Mouse (Mus musculus): ENCODE data around the gene Ly6g6f.

GRCm38 (mm10) chr17:35070556-35071229 lies 14.7 kb downstream of the Ly6g6f start:
- TF ChIP-seq CTCF (IDR thresholded peaks at IDR 0.05 in 2 of 3, conservative IDR thresholded peaks at IDR 0.05 in 1 of 3; ENCODE audit: control insufficient read depth in 1 of 3, insufficient read depth in 1 of 3, low read depth in 2 of 3, low read length in 3 of 3, poor library complexity in 1 of 3, severe bottlenecking in 1 of 3) (no peak), GATA1 (IDR thresholded peaks at IDR 0.05; ENCODE audit: low read depth, low read length) (no peak), ZMIZ1 (IDR thresholded peaks at IDR 0.05; ENCODE audit: low read depth, low read length) (no peak), GABPA (IDR thresholded peaks at IDR 0.05; ENCODE audit: low read depth, low read length) (no peak), POLR2A (IDR thresholded peaks at IDR 0.05; ENCODE audit: control insufficient read depth in 1 of 2, insufficient read depth in 1 of 2, low read depth in 1 of 2, low read length in 2 of 2, poor library complexity in 1 of 2) (no peak), KAT2A (conservative IDR thresholded peaks at IDR 0.05; ENCODE audit: low read depth, low read length) (no peak), POLR2AphosphoS2 (IDR thresholded peaks at IDR 0.05; ENCODE audit: low read length) (no peak), MAZ (IDR thresholded peaks at IDR 0.05; ENCODE audit: low read depth, low read length) (no peak), CHD1 (IDR thresholded peaks at IDR 0.05; ENCODE audit: low read depth, low read length) (no peak), TAL1 (IDR thresholded peaks at IDR 0.05; ENCODE audit: low read length) (no peak)
